In genomic region chr5:101669381-101669780, GRCm38 (mm10) we compare ENCODE assay signal across 9 mouse cellular contexts. TPM values are rescaled to one million over a fixed set of nuclear protein-coding genes. Genes with fewer than 3 reads are reported as not detected.
A peak's percentile ranks its signal among the peaks of the same experiment; 100 is the strongest.
DNase-seq lines count a peak whose midpoint lies in the region; ATAC-seq and TF ChIP-seq lines count a peak whose summit lies in the region.
"Had no signal": no experiment of that assay in that cellular context is flagged by ENCODE, and none has a peak within 500 bp of the region (broad histone marks: within the 10 kb centered on the region; RNA-seq: fewer than 3 reads in every experiment).

No protein-coding gene starts in this region.

- H3K79me2 ChIP-seq in heart, adult 2 months (replicated peaks; ENCODE audit: control insufficient read depth, insufficient read depth, low read length): no peaks in the 10 kb centered on the region

- TF ChIP-seq EP300 in heart, adult 2 months (IDR thresholded peaks at IDR 0.05; ENCODE audit: insufficient read depth, low read depth, low read length): no peak

- H3K4me1 ChIP-seq in heart, adult 2 months (ENCODE audit: control insufficient read depth, insufficient read depth, low read length): no peaks in the 10 kb centered on the region
- peaks cover 13% of the 10 kb centered on the region for H3K4me1 ChIP-seq in neural tube, embryonic 12.5 days

- H3K27ac ChIP-seq in heart, adult 2 months: no peak overlapping the region
- no peak overlapping the region for H3K27ac ChIP-seq in neural tube, embryonic 12.5 days

- ATAC-seq in neural tube, embryonic 12.5 days (ENCODE audit: low FRiP score, low read depth): no peak

- no peak for TF ChIP-seq POLR2A in heart, adult 2 months (IDR thresholded peaks at IDR 0.05; ENCODE audit: insufficient read depth, low read depth, low read length)
- no peak for TF ChIP-seq POLR2A in brain, embryonic 14.5 days (IDR thresholded peaks at IDR 0.05; ENCODE audit: borderline replicate concordance, extremely low read depth, insufficient read depth, insufficient read length, poor library complexity, severe bottlenecking)

- peaks cover 22% of the 10 kb centered on the region for H3K27me3 ChIP-seq in heart, adult 2 months (ENCODE audit: control insufficient read depth, insufficient read depth, low read length)
- H3K27me3 ChIP-seq in neural tube, embryonic 12.5 days (replicated peaks): peaks cover 62% of the 10 kb centered on the region

- intact Hi-C loops in heart, adult 2 months (cut with DNase I): loop anchor here (1.0 to 2.0 kb wide), 2 partner anchors 649 to 752 kb away; no protein-coding TSS in a partner anchor
- intact Hi-C loops in heart, postnatal 36 days (cut with DNase I): loop anchor here (2.0 to 10.0 kb wide), 3 partner anchors 305 to 751 kb away; no protein-coding TSS in a partner anchor

- no peak for DNase-seq in heart, adult 2 months
- no peak for DNase-seq in heart, postnatal 36 days
- DNase-seq in 3134 (ENCODE audit: extremely low read depth, insufficient read length, low spot score): peak; percentile 30
- DNase-seq in brain, embryonic 14.5 days (ENCODE audit: low read depth): peak; percentile 86
- DNase-seq in kidney, postnatal 36 days: peak; percentile 22 to 43
- DNase-seq in spleen, postnatal 10 days (ENCODE audit: low spot score in 2 of 2): no peak
- DNase-seq in ovary, postnatal 10 days (ENCODE audit: low spot score): no peak

- H3K9me3 ChIP-seq in neural tube, embryonic 12.5 days: no peaks in the 10 kb centered on the region

- H3K9ac ChIP-seq in heart, adult 2 months (ENCODE audit: low read depth, low read length): no peak overlapping the region
- H3K9ac ChIP-seq in neural tube, embryonic 12.5 days: no peak overlapping the region

- peak; percentile 70 for TF ChIP-seq CTCF in heart, adult 2 months (IDR thresholded peaks at IDR 0.05)
- peak; percentile 73 for TF ChIP-seq CTCF in brain, embryonic 14.5 days (IDR thresholded peaks at IDR 0.05; ENCODE audit: borderline replicate concordance, extremely low read depth, insufficient read depth, insufficient read length)

- H3K36me3 ChIP-seq in heart, adult 2 months (ENCODE audit: control insufficient read depth, insufficient read depth, low read length): no peaks in the 10 kb centered on the region
- no peaks in the 10 kb centered on the region for H3K36me3 ChIP-seq in neural tube, embryonic 12.5 days

- H3K4me2 ChIP-seq in neural tube, embryonic 12.5 days (replicated peaks): peak overlapping the region; percentile 40

- H3K4me3 ChIP-seq in heart, adult 2 months: no peak overlapping the region
- H3K4me3 ChIP-seq in neural tube, embryonic 12.5 days: no peak overlapping the region
- H3K4me3 ChIP-seq: megakaryocyte, embryonic 14.5 days had no signal

- WGBS in heart, adult 2 months: 3% methylated on average over 15 of the region's 15 CpGs
- WGBS in neural tube, embryonic 12.5 days: 3% methylated on average over 15 of the region's 15 CpGs

RNA-seq across cellular contexts. Expression of gene Nkx6-1, which starts 4.6 kb away (rescaled TPM):
- under 1 TPM in 1 of 2 experiments, not detected in 1; 0.09 TPM for total RNA-seq in heart, adult 2 months (2021)
- 0.08 TPM in 1 of 2 replicates, not detected in the other for polyA plus RNA-seq in heart, adult 2 months (2012; rRNA removed)
- under 1 TPM in 1 of 2 experiments, not detected in 1; 0.11 TPM for total RNA-seq in heart, postnatal 36 days (2021)
- polyA plus RNA-seq in brain, embryonic 14.5 days (2012; rRNA removed): 3.3 and 9.3 TPM in 2 replicates
- polyA plus RNA-seq in neural tube, embryonic 12.5 days (2016; fragmentation: Nextera tagmentation; extraction: Ambion mirVana): 9.6 and 11.5 TPM in 2 replicates

Comparison
In these comparisons a context has a peak if more than half of its experiments do, and no peak if none do; other contexts are left out.
1. DNase-seq: peak in 3134 (single experiment), brain, embryonic 14.5 days (single experiment) and kidney, postnatal 36 days (2 of 2); none in heart, adult 2 months (0 of 2), heart, postnatal 36 days (0 of 2), spleen, postnatal 10 days (0 of 2) and ovary, postnatal 10 days (single experiment).